Mouse (Mus musculus) megakaryocyte-erythroid progenitor cell, adult 5-6 weeks (primary cell): ENCODE measurements around the gene Acaca. TPM values are rescaled to one million over a fixed set of nuclear protein-coding genes. Genes with fewer than 3 reads are reported as not detected.
A peak's percentile ranks its signal among the peaks of the same experiment; 100 is the strongest.
"Not testable (repeated sequence)": the region's sequence is repeated elsewhere in the genome, so short reads cannot be mapped to it uniquely, and the experiment has no call there.

Source experiments
- ATAC-seq: replicated peaks from 2 replicates; pipeline ENCODE4 v1.8.0; 2016; ENCODE audit warnings: mild to moderate bottlenecking, inconsistent platforms; ENCODE audit not compliant: severe bottlenecking, poor library complexity, low FRiP score, low TSS enrichment
- total RNA-seq, 2 experiments: library from RNA; stranded (forward) in 1 of 2; stranded (reverse) in 1 of 2; fragments of 200-1000, 215-1000 nt in 1 of 2; fragments of >200 nt in 1 of 2; fragmentation: Nextera tagmentation in 1 of 2; gene quantifications; 2 replicates each; pipeline ENCODE4 v1.2.3; 2014 to 2017

Gene Acaca
- total RNA-seq, 2 experiments from 2014 or later: 22.5 to 30.2 TPM

DNA sequence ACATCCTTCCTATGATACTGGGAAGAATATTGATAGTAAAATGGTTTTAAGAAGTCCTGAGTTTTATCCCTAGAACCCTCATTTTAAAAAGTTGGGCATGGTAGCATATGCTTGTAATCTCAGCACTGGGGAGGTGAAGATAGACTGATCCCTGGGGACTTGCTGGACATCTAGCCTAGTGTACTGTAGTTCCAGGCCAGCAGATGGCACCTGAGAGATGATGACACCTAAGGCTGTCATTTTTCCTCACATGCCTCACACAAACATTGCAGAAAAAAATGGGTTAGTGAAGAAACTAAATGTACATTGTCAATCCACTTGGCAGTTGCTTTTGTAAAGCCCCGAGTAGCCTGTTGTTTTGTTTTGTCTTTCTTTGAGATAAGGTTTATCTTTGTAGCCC, 235.8 kb downstream of the Acaca start:
- ATAC-seq: 0 out of 2 replicates have a peak, but pooled peaks have one; percentile 52

DNA sequence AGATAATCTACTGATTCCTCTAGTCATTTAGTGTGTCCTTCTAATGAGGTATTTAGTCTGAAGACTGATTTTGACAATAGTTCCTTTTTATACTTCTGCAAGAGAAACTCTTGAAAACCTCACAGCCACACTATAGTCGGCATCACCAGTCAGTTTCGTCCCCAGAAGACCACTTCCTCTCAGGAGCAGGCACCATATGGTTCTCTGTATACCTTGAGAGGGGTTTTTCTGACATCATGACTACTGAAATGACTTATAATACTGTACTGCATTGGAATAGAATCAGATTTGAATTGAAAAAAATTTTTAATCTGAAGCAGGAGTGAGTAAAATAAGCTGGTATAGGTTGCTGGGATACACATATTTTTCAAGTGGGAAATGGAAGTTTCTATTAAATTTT, 239.4 kb downstream of the Acaca start:
- ATAC-seq: no peak

DNA sequence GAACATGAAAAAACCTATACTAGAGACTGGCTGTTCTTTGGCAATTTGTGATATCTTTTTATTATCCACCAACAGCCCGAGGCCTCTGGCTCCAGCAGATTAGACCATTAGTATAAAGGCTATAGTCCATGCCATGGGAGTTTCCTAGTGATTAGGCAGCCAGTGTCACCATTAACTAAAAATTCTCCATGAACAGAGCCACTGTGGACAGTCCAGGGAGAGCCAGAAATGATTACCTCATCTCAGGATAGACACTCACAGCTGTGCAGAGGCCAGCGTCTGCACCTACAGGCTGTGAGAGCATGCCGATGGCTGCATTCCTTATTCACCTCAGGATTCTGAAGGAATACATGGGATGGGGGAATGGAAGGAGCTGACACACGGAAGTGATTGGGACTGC, 243.7 kb downstream of the Acaca start:
- ATAC-seq: no peak

DNA sequence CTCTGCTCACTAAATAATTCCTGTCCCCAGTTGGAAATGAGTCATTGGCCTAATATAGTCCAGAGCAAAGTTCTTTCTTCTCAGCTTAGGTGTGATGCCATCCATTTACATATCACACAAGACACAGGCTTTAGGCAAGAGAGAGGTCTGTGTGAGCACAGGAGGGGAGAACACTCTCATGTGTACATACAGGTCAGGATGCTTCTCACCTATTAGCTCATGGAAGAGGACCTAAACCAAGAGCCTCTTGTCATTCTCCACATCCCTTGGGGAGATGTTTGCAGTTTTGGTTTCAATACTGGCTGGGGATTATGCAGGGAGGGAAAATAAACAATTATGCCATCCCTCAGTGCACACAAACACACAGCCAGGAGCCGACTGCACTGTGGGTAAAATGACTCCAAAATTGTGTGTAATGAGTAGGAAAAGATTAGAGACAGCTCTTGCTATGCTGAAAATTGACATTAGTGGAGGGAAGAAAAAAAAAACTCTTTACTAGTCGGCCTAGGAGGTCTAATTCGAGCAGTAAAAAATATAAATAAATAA, 246.6 kb downstream of the Acaca start:
- ATAC-seq: no peak

DNA sequence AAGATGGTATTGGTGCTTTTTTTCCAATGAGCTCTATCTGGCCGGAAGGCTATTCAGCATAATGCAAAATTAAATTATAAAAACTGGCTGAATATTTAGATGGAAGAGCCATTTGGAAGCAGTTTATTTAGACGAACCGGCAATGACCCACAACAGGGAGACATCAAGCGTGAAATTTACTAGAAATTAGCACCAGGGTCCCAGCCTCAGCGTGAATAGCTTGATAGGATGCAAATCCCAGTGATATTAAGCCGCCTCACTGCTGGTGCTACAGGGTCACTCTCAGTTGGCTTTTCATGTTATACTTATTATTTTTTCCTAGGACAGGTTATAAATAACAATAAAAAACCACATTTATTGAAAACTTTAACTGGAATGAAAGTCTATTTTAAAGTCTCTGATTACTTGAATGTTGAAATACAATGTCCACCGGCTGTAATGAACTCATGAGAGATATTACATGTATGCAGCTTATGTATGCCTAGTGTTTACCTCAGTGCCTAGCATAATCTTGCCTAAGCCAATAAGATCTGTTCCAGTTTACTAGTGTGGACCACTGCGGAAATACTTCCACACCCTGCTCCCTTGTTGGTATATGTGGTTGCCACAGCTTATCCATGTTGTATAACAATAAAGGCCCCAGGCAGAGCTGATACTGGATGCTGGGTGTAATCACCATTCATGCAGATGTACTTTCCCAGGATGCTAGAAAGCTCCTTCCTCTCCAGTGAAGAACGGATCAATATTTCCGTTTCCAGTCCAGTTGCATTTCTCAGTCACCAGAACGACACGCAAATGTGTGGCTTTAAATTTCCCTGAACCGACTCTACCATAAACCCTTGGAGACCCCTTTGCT, 247.3 kb downstream of the Acaca start:
- ATAC-seq: no peak

DNA sequence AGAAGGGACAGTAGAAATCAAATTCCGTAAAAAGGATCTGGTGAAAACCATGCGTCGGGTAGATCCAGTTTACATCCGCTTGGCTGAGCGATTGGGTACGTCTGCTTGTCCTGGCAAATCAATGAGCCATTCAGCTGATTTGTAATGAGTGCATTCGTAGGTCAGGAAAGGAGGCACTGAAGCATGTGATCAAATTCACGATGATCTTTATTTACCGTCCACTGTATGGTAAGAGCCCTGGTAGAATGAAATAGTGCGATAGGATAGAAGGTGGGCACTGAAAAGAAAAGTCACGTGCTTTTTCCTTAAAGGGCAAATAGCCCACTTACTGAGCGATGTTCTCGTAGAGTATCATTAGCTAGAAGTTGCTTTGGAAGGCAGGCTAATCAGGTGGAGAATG, 253.0 kb downstream of the Acaca start:
- ATAC-seq: no peak

DNA sequence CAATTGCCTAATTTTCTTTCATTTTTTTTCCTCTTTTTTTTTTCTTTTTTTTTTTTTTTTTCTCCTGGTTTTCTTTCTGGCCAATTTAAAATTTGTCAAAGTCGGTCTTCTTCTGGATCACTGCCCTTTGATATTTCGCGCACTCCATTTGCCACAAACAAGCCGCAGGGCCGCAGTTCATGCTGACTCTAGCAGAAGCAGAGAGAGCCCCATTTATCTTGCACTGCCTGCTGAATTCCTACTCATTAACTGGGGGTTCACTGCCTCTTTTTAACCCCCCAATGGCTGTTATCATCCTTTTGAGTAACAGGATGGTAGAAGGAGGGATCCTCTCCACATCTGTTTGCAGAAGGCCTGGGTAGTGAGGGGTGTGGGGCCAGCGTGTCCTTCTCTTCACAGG, 254.4 kb downstream of the Acaca start:
- no peak for ATAC-seq

DNA sequence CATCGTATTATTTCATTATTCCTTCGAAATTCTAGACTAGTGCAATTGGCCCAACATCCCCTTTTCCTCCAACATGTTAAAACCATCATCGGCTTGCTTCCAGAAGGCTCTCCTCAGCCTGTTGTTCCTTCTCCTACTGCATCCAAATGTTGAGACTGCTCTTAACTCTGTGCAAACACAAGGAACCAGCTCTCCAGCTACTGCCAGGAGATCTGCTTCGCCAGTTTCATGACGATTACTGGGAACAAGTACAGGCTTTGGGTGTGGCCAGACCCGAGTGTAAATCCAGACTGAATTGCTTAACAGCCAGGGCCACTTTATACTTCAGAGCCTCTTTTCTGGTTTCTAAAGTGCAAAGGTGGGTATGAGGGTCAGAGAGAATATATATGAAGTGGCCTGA, 259.9 kb downstream of the Acaca start:
- no peak for ATAC-seq

DNA sequence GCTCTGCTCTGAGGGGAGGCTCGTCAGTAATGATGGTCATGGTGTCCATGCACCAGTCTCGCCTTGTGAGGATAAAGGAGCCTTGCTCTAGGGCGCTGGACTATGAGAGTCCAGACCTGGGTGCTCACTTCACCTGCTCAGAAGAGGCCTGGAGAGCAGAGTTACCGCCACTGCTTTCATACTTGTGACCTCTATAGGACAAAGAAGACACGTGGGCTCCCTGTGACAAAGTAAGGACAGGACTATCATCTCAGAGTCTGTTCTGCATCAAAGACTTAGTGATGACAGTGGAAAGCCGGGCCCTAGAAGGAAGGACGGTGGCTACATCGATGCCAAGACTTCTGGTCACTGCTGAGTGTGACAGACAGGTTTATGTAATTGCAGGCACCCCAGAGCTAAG, 261.7 kb downstream of the Acaca start:
- no peak for ATAC-seq

DNA sequence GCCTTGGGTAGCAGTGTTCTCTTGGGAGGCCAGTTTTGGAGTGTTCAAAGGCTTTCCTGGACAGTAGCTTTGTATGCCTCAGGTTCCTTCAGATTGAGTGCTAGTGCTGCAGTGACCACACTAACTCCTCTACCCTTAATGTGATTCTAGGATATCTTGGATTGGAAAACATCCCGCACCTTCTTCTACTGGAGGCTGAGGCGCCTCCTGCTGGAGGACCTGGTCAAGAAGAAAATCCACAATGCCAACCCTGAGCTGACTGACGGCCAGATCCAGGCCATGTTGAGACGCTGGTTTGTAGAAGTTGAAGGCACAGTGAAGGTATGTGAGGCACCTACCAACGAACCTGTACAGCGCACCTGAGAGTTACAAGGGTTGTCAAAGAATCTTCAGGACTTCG, 262.6 kb downstream of the Acaca start:
- not testable (repeated sequence) for ATAC-seq

DNA sequence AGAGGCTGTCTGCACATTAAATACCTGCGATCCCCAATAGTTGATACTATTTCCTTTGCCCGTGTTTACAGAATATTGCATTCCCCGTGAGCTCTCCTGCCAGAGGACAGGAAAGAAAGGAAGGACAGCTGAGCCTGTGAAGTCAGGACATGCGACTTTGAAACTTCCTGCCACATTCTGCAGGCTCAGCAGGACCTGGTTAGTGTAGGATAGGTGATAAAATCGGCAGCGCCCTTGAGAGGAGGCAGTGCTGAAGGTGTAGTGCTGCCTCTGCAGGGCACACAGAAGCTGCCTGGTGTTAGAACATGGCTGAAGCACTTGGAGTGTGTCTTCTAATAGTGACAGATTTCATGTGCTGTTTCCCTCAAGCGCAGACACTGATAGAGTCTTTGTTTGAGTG, 264.1 kb downstream of the Acaca start:
- ATAC-seq: no peak

DNA sequence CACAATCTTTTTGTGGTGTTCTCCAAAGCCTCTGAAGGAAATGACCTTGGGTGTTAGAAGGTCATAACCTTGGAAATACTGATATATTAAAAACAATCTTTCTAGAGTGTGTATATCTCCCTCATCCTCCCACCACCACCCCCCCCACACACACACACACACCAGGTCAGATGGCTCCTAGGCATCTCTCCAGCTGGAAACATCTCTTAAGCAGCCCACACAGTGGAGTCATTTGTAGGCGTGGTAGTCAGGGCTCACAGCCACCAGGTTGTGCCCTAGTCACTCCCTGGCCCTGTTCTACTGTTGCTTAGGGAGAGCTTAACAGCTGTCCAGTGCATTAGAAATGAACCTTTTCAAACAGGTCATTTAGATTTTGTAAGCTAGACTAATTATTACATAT, 265.5 kb downstream of the Acaca start:
- ATAC-seq: no peak

DNA sequence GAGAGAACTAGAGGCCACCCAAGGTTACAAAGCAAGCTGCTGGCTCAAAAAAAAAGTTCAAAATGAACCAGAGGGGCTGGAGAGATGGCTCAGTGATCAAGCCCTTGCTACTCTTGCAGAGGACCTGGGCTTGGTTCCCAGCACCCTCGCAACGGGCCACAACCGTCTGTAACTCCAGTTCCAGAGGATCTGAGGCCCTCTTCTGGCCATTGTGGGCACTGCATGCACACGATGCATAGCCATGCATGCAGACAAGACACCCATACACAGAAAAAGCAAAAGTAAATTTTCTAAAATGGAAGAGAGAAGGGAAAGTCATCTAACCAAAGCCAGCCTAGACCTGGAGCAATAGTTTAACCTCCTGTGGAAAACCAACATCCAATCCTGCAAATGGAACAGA, 277.3 kb downstream of the Acaca start:
- no peak for ATAC-seq

DNA sequence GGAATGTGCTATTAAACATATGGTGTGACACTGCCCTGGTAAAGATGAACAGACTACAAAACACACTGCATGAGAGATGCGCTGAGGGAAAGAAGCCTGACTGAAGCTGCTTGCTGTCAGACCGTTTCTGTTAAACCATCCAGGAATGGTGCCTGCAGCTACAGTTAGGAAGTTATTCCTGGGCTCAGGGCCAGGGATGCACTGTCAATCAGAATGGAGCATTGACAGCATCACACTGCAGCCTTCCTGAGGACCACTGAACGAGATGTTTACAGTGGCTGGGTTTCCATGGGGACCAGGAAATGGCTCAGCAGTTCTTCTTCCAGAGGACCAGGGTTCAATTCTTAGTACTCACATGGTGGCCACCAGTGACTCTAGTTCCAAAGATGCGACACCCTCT, 280.9 kb downstream of the Acaca start:
- no peak for ATAC-seq

DNA sequence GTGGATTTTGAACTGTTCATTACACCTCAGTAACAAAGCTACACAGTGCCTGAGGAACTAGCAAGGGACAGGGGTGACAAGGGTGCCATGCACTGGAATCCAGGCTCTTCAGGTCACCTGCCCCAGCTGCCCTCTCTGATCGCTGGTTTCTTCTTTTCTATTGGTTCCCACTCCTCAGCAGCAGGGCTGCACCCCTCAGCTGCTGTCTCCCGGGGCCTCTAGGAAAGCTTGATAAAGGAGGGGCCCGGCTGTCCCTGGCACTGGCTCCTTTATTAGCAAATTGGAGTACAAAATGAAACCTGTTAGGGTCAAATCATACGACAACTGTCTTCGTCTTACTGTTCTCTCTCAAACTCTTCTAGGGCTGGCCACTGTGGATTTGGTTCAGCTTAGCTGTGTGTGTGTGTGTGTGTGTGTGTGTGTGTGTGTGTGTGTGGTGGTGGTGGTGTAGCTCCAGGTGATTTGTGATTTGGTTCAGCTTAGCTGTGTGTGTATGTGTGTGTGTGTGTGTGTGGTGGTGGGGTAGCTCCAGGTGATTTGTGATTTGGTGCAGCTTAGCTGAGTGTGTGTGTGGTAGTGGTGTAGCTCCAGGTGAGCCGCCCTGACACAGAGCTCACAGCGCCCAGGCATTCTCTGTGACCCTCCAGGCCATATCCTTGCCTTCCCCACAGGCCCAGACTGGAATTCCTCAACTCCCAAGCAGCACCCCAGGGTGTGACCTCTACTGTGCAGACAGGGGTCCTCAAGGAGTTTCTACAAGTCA, 281.6 kb downstream of the Acaca start:
- ATAC-seq: no peak

DNA sequence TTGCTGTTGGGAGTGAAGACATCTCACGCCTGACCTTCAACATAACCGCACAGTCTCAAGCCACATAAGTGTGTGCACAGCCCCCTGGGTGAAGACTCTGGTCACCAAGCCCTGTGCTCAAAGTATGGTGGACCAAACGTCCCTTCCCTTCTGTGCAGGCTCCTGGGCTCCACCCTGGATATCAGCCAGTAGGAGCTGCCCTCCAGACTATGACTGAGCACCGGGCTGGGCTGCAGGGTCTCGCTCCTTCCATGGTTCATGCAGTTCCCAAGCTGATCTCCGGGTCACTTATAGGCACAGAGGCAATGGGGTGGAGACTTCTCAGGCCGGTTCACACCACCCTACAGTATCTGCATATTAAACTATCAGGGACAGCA, 282.2 kb downstream of the Acaca start:
- no peak for ATAC-seq

DNA sequence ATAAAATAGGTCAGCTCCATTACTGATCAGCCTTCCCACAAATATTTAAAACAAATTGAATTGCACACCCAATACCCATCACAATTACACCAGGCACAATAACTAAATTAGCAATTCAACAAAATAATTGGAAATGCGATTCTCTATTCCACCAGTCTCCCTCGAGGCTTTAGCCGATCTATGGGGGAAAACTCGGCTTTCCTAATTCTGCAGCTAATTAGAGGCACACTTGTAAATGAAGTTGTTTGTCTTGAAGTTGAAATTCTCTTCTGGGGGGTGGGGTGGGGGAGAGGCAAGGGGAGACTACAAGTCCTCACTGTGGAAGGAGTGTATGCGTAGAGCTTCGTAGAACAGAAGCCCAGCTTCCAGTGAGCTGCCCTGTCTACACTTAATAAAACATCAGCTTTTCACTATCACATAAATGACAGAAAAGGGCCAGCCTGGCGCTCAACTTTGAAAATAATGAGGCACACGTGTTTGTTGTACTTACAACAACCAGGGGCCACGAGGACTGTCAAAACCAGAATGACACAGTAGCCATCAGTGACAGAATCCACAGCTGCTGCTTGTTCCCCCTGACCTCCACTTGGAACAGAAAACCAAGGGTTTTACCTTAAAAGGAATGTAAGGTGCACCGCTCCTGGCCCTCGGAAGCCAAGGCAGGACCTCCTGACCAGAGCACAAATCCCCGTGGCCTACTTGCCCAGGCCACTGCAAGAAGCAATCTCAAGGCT, 282.9 kb downstream of the Acaca start:
- no peak for ATAC-seq

DNA sequence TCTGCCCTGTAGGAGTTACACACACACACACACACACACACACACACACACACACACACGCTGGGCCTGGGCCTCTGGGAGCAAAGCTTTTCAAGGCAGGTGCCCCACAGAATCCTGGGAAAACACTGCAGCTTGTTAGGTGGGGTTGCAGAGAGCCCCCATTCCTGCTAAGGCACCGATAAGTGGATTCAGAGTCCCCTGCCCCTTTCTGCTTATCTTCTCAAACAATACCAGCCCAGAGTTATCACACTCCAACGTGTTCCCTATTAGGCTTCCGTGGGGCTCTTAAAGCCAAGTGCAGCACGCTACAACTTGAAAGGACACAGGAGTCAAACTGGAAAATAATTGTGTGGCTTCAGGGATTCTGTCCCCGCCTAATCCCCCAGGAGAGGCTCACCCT, 283.6 kb downstream of the Acaca start:
- ATAC-seq: peak; percentile 59

DNA sequence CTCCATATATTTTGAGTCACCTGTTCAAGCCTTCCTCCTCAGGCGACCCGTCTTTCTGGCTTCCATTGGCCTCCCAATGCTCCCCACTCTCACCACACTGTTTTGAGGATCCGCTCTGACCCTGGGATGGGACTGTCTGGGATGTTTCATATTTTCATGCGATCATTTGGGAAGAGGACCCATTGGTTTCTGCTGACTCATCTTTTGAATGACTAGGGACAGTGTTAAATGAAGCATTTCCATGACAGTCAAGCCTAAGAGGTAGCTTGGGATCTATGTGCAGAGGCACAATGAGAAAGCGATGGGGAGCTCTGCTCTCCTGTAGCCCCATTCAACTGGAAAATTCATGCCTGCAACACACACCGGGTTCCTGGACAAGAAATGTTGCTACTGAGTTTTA, 291.3 kb downstream of the Acaca start:
- no peak for ATAC-seq
